Mouse (Mus musculus): ENCODE measurements around the gene Rpl10a. TPM values are rescaled to one million over a fixed set of nuclear protein-coding genes. Genes with fewer than 3 reads are reported as not detected.

Rpl10a gene
- polyA plus RNA-seq, 1 experiment from 2014 or later = 491 TPM

DNA sequence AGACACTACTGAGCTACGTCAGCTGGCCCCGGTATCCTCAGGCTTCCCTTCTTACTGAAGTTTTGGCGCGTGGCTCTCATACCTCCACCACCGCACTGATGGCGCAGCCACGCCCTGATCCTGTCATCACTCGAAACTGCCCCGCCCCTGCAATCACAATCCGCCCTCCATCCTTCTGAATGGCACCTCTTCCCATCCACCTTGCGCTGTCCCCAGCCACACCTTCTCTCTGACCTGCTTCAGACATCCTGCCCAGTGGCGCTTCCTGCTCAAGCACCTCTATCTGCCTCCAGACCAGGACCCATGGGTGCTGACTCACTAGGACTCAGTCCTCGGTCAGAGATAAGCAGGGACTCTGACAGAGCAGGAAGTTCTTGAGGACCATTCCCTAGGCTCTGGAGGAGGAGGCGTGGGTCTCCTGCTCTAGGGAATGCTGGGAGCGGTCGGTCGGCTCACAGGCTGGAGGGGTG lies 47.4 kb downstream of the Rpl10a start:
- peak; percentile 90 for ATAC-seq (ENCODE audit: low FRiP score, low TSS enrichment)
- Histone ChIP-seq H3K4me2 (replicated peaks; ENCODE audit: low read depth) (no peak overlapping the region), H3K36me3 (ENCODE audit: control insufficient read depth, insufficient read depth, low read length) (no peaks in the 10 kb centered on the region), H3K4me3 (ENCODE audit: low read depth, low read length) (no peak overlapping the region), H3K27ac (replicated peaks) (no peak overlapping the region), H3K9me3 (ENCODE audit: control insufficient read depth, low read length) (no peaks in the 10 kb centered on the region), H3K9ac (ENCODE audit: low read length) (no peak overlapping the region), H3K27me3 (ENCODE audit: control insufficient read depth, insufficient read depth, low read length) (no peaks in the 10 kb centered on the region), H3K4me1 (replicated peaks; ENCODE audit: control insufficient read depth, insufficient read depth) (no peaks in the 10 kb centered on the region)
- DNase-seq (ENCODE audit: low spot score) = peak; percentile 58
- 10% methylated on average over 17 of the region's 17 CpGs for WGBS
- TF ChIP-seq EP300 (optimal IDR thresholded peaks at IDR 0.05) (no peak), CTCF (IDR thresholded peaks at IDR 0.05; ENCODE audit: low read depth) (no peak)

DNA sequence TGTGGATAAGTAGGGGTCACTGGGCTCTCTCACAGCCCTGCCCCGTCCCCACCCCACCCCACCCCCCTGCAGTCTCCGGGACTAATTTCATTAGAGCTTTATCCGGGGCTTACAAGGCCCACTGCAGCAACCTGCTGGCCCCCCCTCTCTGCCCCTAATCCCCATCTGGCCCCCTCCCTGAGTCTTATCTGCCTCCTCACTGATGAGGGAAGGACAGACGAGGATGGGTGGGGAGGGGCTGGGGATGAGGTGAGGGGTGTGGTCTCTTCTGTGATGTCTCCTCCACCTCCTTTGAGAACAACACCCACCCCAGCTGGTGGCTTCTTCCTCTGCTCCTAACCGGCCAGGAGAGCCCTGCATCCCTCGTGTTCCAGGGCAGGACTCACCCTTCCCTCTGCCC lies 52.0 kb downstream of the Rpl10a start:
- Histone ChIP-seq H3K27me3 (ENCODE audit: control insufficient read depth, insufficient read depth, low read length) (no peaks in the 10 kb centered on the region), H3K4me3 (ENCODE audit: low read depth, low read length) (no peak overlapping the region), H3K27ac (replicated peaks) (no peak overlapping the region), H3K4me1 (replicated peaks; ENCODE audit: control insufficient read depth, insufficient read depth) (no peaks in the 10 kb centered on the region), H3K4me2 (replicated peaks; ENCODE audit: low read depth) (no peak overlapping the region), H3K9ac (ENCODE audit: low read length) (no peak overlapping the region), H3K36me3 (ENCODE audit: control insufficient read depth, insufficient read depth, low read length) (no peaks in the 10 kb centered on the region), H3K9me3 (ENCODE audit: control insufficient read depth, low read length) (no peaks in the 10 kb centered on the region)
- WGBS = 3% methylated on average over 6 of the region's 6 CpGs
- TF ChIP-seq EP300 (optimal IDR thresholded peaks at IDR 0.05) = no peak
- 0 out of 2 replicates have a peak, but pooled peaks have one; percentile 25 for ATAC-seq (ENCODE audit: low FRiP score, low TSS enrichment)
- no peak for DNase-seq (ENCODE audit: low spot score)

Other genes with a start within 250 kb of the Rpl10a start
- gene Tcp11, start 247.8 kb upstream of the Rpl10a start, polyA plus RNA-seq (2015; fragmentation: Nextera tagmentation; extraction: Ambion mirVana) = 1.1 and 1.7 TPM in 2 replicates
- gene Scube3, start 186.3 kb upstream of the Rpl10a start, polyA plus RNA-seq (2015; fragmentation: Nextera tagmentation; extraction: Ambion mirVana) = 0.48 and 0.64 TPM in 2 replicates
- 17.2 and 18.1 TPM in 2 replicates for gene Zfp523, start 151.3 kb upstream of the Rpl10a start, polyA plus RNA-seq (2015; fragmentation: Nextera tagmentation; extraction: Ambion mirVana)
- gene Def6, start 120.7 kb upstream of the Rpl10a start, polyA plus RNA-seq (2015; fragmentation: Nextera tagmentation; extraction: Ambion mirVana) = 11.4 and 12.0 TPM in 2 replicates
- gene Ppard, start 95.8 kb upstream of the Rpl10a start, polyA plus RNA-seq (2015; fragmentation: Nextera tagmentation; extraction: Ambion mirVana) = 3.1 and 3.4 TPM in 2 replicates
- gene Fance, start 15.0 kb upstream of the Rpl10a start, polyA plus RNA-seq (2015; fragmentation: Nextera tagmentation; extraction: Ambion mirVana) = 19.2 and 20.4 TPM in 2 replicates
- 8.7 and 9.2 TPM in 2 replicates for gene Tead3, start 22.3 kb downstream of the Rpl10a start, polyA plus RNA-seq (2015; fragmentation: Nextera tagmentation; extraction: Ambion mirVana)
- gene Tulp1, start 36.8 kb downstream of the Rpl10a start, polyA plus RNA-seq (2015; fragmentation: Nextera tagmentation; extraction: Ambion mirVana) = 3.3 and 3.5 TPM in 2 replicates
- 9.2 and 11.8 TPM in 2 replicates for gene Fkbp5, start 189.1 kb downstream of the Rpl10a start, polyA plus RNA-seq (2015; fragmentation: Nextera tagmentation; extraction: Ambion mirVana)
- gene Armc12, start 202.3 kb downstream of the Rpl10a start, polyA plus RNA-seq (2015; fragmentation: Nextera tagmentation; extraction: Ambion mirVana) = not detected in 2 replicates
- not detected in 2 replicates for gene Clpsl2, start 220.9 kb downstream of the Rpl10a start, polyA plus RNA-seq (2015; fragmentation: Nextera tagmentation; extraction: Ambion mirVana)
- gene Clps, start 232.3 kb downstream of the Rpl10a start, polyA plus RNA-seq (2015; fragmentation: Nextera tagmentation; extraction: Ambion mirVana) = 1,789 and 1,944 TPM in 2 replicates
- gene Lhfpl5, start 247.2 kb downstream of the Rpl10a start, polyA plus RNA-seq (2015; fragmentation: Nextera tagmentation; extraction: Ambion mirVana) = 0.98 and 1.2 TPM in 2 replicates